Mouse (Mus musculus) MEL (cell line): ENCODE data around the gene Csad. TPM values are rescaled to one million over a fixed set of nuclear protein-coding genes. Genes with fewer than 3 reads are reported as not detected.

Experiments
- DNase-seq: peaks from one replicate; pipeline ENCODE4 v3.0.0; 2011; ENCODE audit warnings: low read depth, low spot score
- H3K27ac ChIP-seq: 2 replicates; pipeline ENCODE4 v1.5.1; 2012; ENCODE audit warnings: low read depth, mild to moderate bottlenecking, control low read depth, low read length, moderate library complexity; ENCODE audit not compliant: control insufficient read depth
- H3K27me3 ChIP-seq, 2 experiments: fragments of 150-350 bp in 1 of 2; sonication (generic) in 1 of 2; 2 replicates each; pipeline ENCODE4 v1.6.1; 2012; ENCODE audit warnings: low read length in 2 of 2, mild to moderate bottlenecking in 2 of 2, improper control_type of control experiment in 1 of 2, moderate library complexity in 1 of 2; ENCODE audit not compliant: insufficient read depth in 2 of 2, control insufficient read depth in 1 of 2
- H3K36me3 ChIP-seq, 2 experiments: 2 replicates each; pipeline ENCODE4 v1.6.1; 2012 to 2014; ENCODE audit warnings: low read length in 2 of 2, improper control_type of control experiment in 1 of 2, inconsistent platforms in 1 of 2, mild to moderate bottlenecking in 1 of 2; ENCODE audit not compliant: insufficient read depth in 2 of 2, control insufficient read depth in 1 of 2
- H3K4me1 ChIP-seq, 2 experiments: fragments of 150-350 bp in 1 of 2; sonication (generic) in 1 of 2; 2 replicates each; pipeline ENCODE4 v1.6.1; 2012; ENCODE audit warnings: low read length in 2 of 2, improper control_type of control experiment in 1 of 2, mild to moderate bottlenecking in 1 of 2; ENCODE audit not compliant: insufficient read depth in 2 of 2, control insufficient read depth in 1 of 2
- H3K4me3 ChIP-seq, 2 experiments: fragments of 150-350 bp in 1 of 2; sonication (generic) in 1 of 2; 2 replicates each; pipeline ENCODE4 v1.5.1; 2012; ENCODE audit warnings: low read depth in 2 of 2, low read length in 2 of 2, mild to moderate bottlenecking in 2 of 2, moderate library complexity in 2 of 2, control low read depth in 1 of 2, improper control_type of control experiment in 1 of 2; ENCODE audit not compliant: control insufficient read depth in 1 of 2, insufficient read depth in 1 of 2
- H3K79me2 ChIP-seq: 2 replicates; pipeline ENCODE4 v1.6.1; 2012; ENCODE audit warnings: mild to moderate bottlenecking, low read length, moderate library complexity; ENCODE audit not compliant: control insufficient read depth, poor library complexity, insufficient read depth
- H3K9ac ChIP-seq: 2 replicates; pipeline ENCODE4 v1.6.1; 2012; ENCODE audit warnings: low read depth, mild to moderate bottlenecking, control low read depth, low read length, moderate library complexity; ENCODE audit not compliant: control insufficient read depth, poor library complexity, severe bottlenecking
- H3K9me3 ChIP-seq: fragments of 150-350 bp; sonication (generic); replicated peaks from 2 replicates; pipeline ENCODE4 v1.6.1; 2012; ENCODE audit warnings: mild to moderate bottlenecking, low read length, improper control_type of control experiment, moderate library complexity; ENCODE audit not compliant: insufficient read depth
- CHD1 ChIP-seq: IDR thresholded peaks from 2 replicates; pipeline ENCODE4 v1.6.1; 2012; ENCODE audit warnings: low read depth, mild to moderate bottlenecking, inconsistent platforms, low read length, improper control_type of control experiment
- E2F4 ChIP-seq: IDR thresholded peaks from 2 replicates; pipeline ENCODE4 v1.6.1; 2011; ENCODE audit warnings: low read depth, low read length, improper control_type of control experiment, borderline replicate concordance
- GATA1 ChIP-seq: IDR thresholded peaks from 2 replicates; pipeline ENCODE4 v1.6.1; 2011; ENCODE audit warnings: low read depth, low read length, improper control_type of control experiment
- KAT2A ChIP-seq: conservative IDR thresholded peaks from 2 replicates; pipeline ENCODE4 v1.6.1; 2012; ENCODE audit warnings: low read depth, low read length, improper control_type of control experiment, inconsistent platforms
- MAFK ChIP-seq: IDR thresholded peaks from 2 replicates; pipeline ENCODE4 v1.6.1; 2011; ENCODE audit warnings: low read depth, mild to moderate bottlenecking, low read length, improper control_type of control experiment, borderline replicate concordance
- NRF1 ChIP-seq: IDR thresholded peaks from 2 replicates; pipeline ENCODE4 v1.6.1; 2014; ENCODE audit warnings: low read depth, mild to moderate bottlenecking, inconsistent platforms, low read length, improper control_type of control experiment, moderate library complexity; ENCODE audit not compliant: poor library complexity, insufficient read depth, severe bottlenecking
- POLR2AphosphoS2 ChIP-seq: IDR thresholded peaks from 2 replicates; pipeline ENCODE4 v1.6.1; 2011; ENCODE audit warnings: low read length, improper control_type of control experiment
- TAL1 ChIP-seq: IDR thresholded peaks from 2 replicates; pipeline ENCODE4 v1.6.1; 2012; ENCODE audit warnings: mild to moderate bottlenecking, inconsistent platforms, low read length, moderate library complexity, mixed read lengths
- TBP ChIP-seq: IDR thresholded peaks from 2 replicates; pipeline ENCODE4 v1.8.0; 2011; ENCODE audit warnings: low read depth, low read length, improper control_type of control experiment
- USF1 ChIP-seq: IDR thresholded peaks from 2 replicates; pipeline ENCODE4 v1.6.1; 2014; ENCODE audit warnings: low read depth, mild to moderate bottlenecking, inconsistent platforms, low read length, improper control_type of control experiment, moderate library complexity
- polyA plus RNA-seq, 2 experiments: library from polyadenylated mRNA; stranded (reverse) in 1 of 2; unstranded in 1 of 2; fragments of >175 nt in 1 of 2; fragments of >200 nt in 1 of 2; gene quantifications; 2 replicates each; pipeline versions ENCODE4 v1.2.1 to v1.2.4; 2012; ENCODE audit warnings: low replicate concordance in 2 of 2, low read depth in 1 of 2; ENCODE audit not compliant: insufficient read length in 2 of 2, insufficient read depth in 1 of 2, missing spikeins in 1 of 2
- total RNA-seq: library from RNA; depleted of rRNA; stranded (reverse); fragments of 300-350 nt; gene quantifications from 2 replicates; pipeline ENCODE4 v1.2.3, GENCODE M21; 2012; rRNA removed

The Csad gene
- total and polyA plus RNA-seq, 3 experiments: 4.1 to 10.5 TPM; not detected in 1

GRCm38 (mm10) chr15:102134709-102135108 is 69.8 kb downstream of the Csad start:
- no peaks in the 10 kb centered on the region for H3K9me3 ChIP-seq
- peaks cover 9 to 12% of the 10 kb centered on the region in 2 experiments for H3K4me1 ChIP-seq
- H3K4me3 ChIP-seq: peak overlapping the region in 1 of 2 experiments; percentile 97; a peak in 1 of 4 replicates
- H3K36me3 ChIP-seq: peaks cover 9 to 16% of the 10 kb centered on the region in 2 experiments
- TF ChIP-seq POLR2AphosphoS2: no peak
- no peak for TF ChIP-seq GATA1
- TF ChIP-seq KAT2A: no peak
- no peak for TF ChIP-seq E2F4
- TF ChIP-seq TAL1: peak; percentile 52
- peak; percentile 46 for DNase-seq
- H3K27me3 ChIP-seq: no peaks in the 10 kb centered on the region
- peak overlapping the region; percentile 88; the same call in 1 of the 2 replicates for H3K9ac ChIP-seq
- H3K27ac ChIP-seq: no peak overlapping the region
- H3K79me2 ChIP-seq: peaks cover 12% of the 10 kb centered on the region

- Histone ChIP-seq H3K27ac (no peak overlapping the region), H3K4me1 (peaks cover 9 to 12% of the 10 kb centered on the region in 2 experiments), H3K4me3 (no peak overlapping the region), H3K9me3 (no peaks in the 10 kb centered on the region), H3K9ac (no peak overlapping the region), H3K36me3 (peaks cover 11 to 16% of the 10 kb centered on the region in 2 experiments), H3K79me2 (peaks cover 12% of the 10 kb centered on the region), H3K27me3 (no peaks in the 10 kb centered on the region)
- no peak for DNase-seq
- TF ChIP-seq E2F4: no peak
- TF ChIP-seq TBP: no peak
- no peak for TF ChIP-seq NRF1
- no peak for TF ChIP-seq CHD1
- TF ChIP-seq USF1: no peak
- no peak for TF ChIP-seq MAFK
These were observed 71.2 kb downstream of the Csad start for GRCm38 (mm10) chr15:102133314-102133713.

Other genes starting within 250 kb of the Csad start
- 0.69 and 0.75 TPM in 2 replicates for gene Krt8, start 200.2 kb downstream of the Csad start, total RNA-seq
- gene Krt8, start 200.2 kb downstream of the Csad start, polyA plus RNA-seq: under 1 TPM in 1 of 2 experiments, not detected in 1; 0.93 TPM
- gene Krt18, start 176.5 kb downstream of the Csad start, total RNA-seq: 0.08 TPM in 1 of 2 replicates, not detected in the other
- not detected for gene Krt18, start 176.5 kb downstream of the Csad start, polyA plus RNA-seq
- 561 and 633 TPM in 2 replicates for gene Eif4b, start 131.0 kb downstream of the Csad start, total RNA-seq
- gene Eif4b, start 131.0 kb downstream of the Csad start, polyA plus RNA-seq: 100 to 1,000 TPM; 464 to 790 TPM
- gene Tns2, start 104.3 kb downstream of the Csad start, total RNA-seq: 0.16 and 0.42 TPM in 2 replicates
- 1 to 10 TPM in 1 of 2 experiments, not detected in 1; 3.1 TPM for gene Tns2, start 104.3 kb downstream of the Csad start, polyA plus RNA-seq
- 26.5 and 29.3 TPM in 2 replicates for gene Spryd3, start 68.5 kb downstream of the Csad start, total RNA-seq
- gene Spryd3, start 68.5 kb downstream of the Csad start, polyA plus RNA-seq: 10 to 100 TPM in 1 of 2 experiments, not detected in 1; 35.4 TPM
- gene Igfbp6, start 60.4 kb downstream of the Csad start, total RNA-seq: 0.65 and 1.1 TPM in 2 replicates
- gene Igfbp6, start 60.4 kb downstream of the Csad start, polyA plus RNA-seq: 1 to 10 TPM in 1 of 2 experiments, not detected in 1; 1.8 TPM
- 20.0 and 31.0 TPM in 2 replicates for gene Soat2, start 54.2 kb downstream of the Csad start, total RNA-seq
- 10 to 100 TPM in 1 of 2 experiments, not detected in 1; 44.8 TPM for gene Soat2, start 54.2 kb downstream of the Csad start, polyA plus RNA-seq
- 39.9 and 40.5 TPM in 2 replicates for gene Zfp740, start 1.5 kb downstream of the Csad start, total RNA-seq
- gene Zfp740, start 1.5 kb downstream of the Csad start, polyA plus RNA-seq: 10 to 100 TPM in 1 of 2 experiments, not detected in 1; 50.1 TPM
- gene Itgb7, start 27.2 kb upstream of the Csad start, total RNA-seq: 7.4 TPM in 2 replicates
- gene Itgb7, start 27.2 kb upstream of the Csad start, polyA plus RNA-seq: 10 to 100 TPM in 1 of 2 experiments, not detected in 1; 15.2 TPM
- gene Rarg, start 52.8 kb upstream of the Csad start, total RNA-seq: 0.39 and 0.59 TPM in 2 replicates
- gene Rarg, start 52.8 kb upstream of the Csad start, polyA plus RNA-seq: 1 to 10 TPM in 1 of 2 experiments, not detected in 1; 5.8 TPM
- gene Gm9918, start 65.8 kb upstream of the Csad start, total RNA-seq: not detected in 2 replicates
- gene Gm9918, start 65.8 kb upstream of the Csad start, polyA plus RNA-seq: under 1 TPM in 1 of 2 experiments, not detected in 1; 0.04 TPM
- 49.7 and 56.3 TPM in 2 replicates for gene Mfsd5, start 74.7 kb upstream of the Csad start, total RNA-seq
- gene Mfsd5, start 74.7 kb upstream of the Csad start, polyA plus RNA-seq: 100 to 1,000 TPM in 1 of 2 experiments, 10 to 100 TPM in 1; 83.6 to 115 TPM
- gene Espl1, start 91.5 kb upstream of the Csad start, total RNA-seq: 49.8 and 52.5 TPM in 2 replicates
- gene Espl1, start 91.5 kb upstream of the Csad start, polyA plus RNA-seq: 100 to 1,000 TPM in 1 of 2 experiments, 10 to 100 TPM in 1; 94.1 to 142 TPM
- gene Pfdn5, start 121.4 kb upstream of the Csad start, total RNA-seq: 290 and 302 TPM in 2 replicates
- gene Pfdn5, start 121.4 kb upstream of the Csad start, polyA plus RNA-seq: 1,000 to 10,000 TPM in 1 of 2 experiments, 100 to 1,000 TPM in 1; 465 to 7,439 TPM
- gene Myg1, start 127.0 kb upstream of the Csad start, total RNA-seq: 126 and 140 TPM in 2 replicates
- 100 to 1,000 TPM; 135 to 292 TPM for gene Myg1, start 127.0 kb upstream of the Csad start, polyA plus RNA-seq
- gene Aaas, start 146.0 kb upstream of the Csad start, total RNA-seq: 48.7 and 61.5 TPM in 2 replicates
- 100 to 1,000 TPM in 1 of 2 experiments, not detected in 1; 205 TPM for gene Aaas, start 146.0 kb upstream of the Csad start, polyA plus RNA-seq
- not detected in 2 replicates for gene Sp7, start 162.5 kb upstream of the Csad start, total RNA-seq
- gene Sp7, start 162.5 kb upstream of the Csad start, polyA plus RNA-seq: not detected
- 16.3 and 22.0 TPM in 2 replicates for gene Sp1, start 201.4 kb upstream of the Csad start, total RNA-seq
- gene Sp1, start 201.4 kb upstream of the Csad start, polyA plus RNA-seq: 10 to 100 TPM; 47.2 to 92.3 TPM
- 6.9 and 8.0 TPM in 2 replicates for gene Amhr2, start 240.6 kb upstream of the Csad start, total RNA-seq
- gene Amhr2, start 240.6 kb upstream of the Csad start, polyA plus RNA-seq: 10 to 100 TPM in 1 of 2 experiments, not detected in 1; 22.7 TPM